Mouse (Mus musculus) hindbrain, postnatal 0 days (tissue): Measurements from ENCODE around the gene Pla2g4b. TPM values are rescaled to one million over a fixed set of nuclear protein-coding genes. Genes with fewer than 3 reads are reported as not detected.

Experiments used
- ATAC-seq: fragments of 200-750 bp; cut with Nextera tagmentation; 2 replicates; pipeline ENCODE4 v1.8.0; 2017; ENCODE audit warnings: mild to moderate bottlenecking, moderate TSS enrichment, moderate library complexity
- DNase-seq: peaks from one replicate; pipeline ENCODE4 v3.0.0-alpha.2; 2015; ENCODE audit warnings: low spot score
- H3K27ac ChIP-seq: fragments of 300-500 bp; sonication (generic); 2 replicates; pipeline ENCODE4 v1.5.1; 2014; ENCODE audit warnings: mild to moderate bottlenecking
- H3K27me3 ChIP-seq: fragments of 300-500 bp; sonication (generic); 2 replicates; pipeline ENCODE4 v1.6.1; 2014; ENCODE audit warnings: low read length, mixed read lengths; ENCODE audit not compliant: insufficient read depth
- H3K36me3 ChIP-seq: fragments of 300-500 bp; sonication (generic); 2 replicates; pipeline ENCODE4 v1.6.1; 2014; ENCODE audit warnings: low read length, mixed read lengths; ENCODE audit not compliant: insufficient read depth
- H3K4me1 ChIP-seq: fragments of 300-500 bp; sonication (generic); 2 replicates; pipeline ENCODE4 v1.6.1; 2014; ENCODE audit warnings: antibody characterized with exemption, low read length, mixed read lengths; ENCODE audit not compliant: insufficient read depth
- H3K4me2 ChIP-seq: fragments of 300-500 bp; sonication (generic); 2 replicates; pipeline ENCODE4 v1.6.1; 2014; ENCODE audit warnings: low read depth, mild to moderate bottlenecking, low read length, moderate library complexity, mixed read lengths
- H3K4me3 ChIP-seq: fragments of 300-500 bp; sonication (generic); 2 replicates; pipeline ENCODE4 v1.5.1; 2014; ENCODE audit warnings: low read length
- H3K9ac ChIP-seq: fragments of 300-500 bp; sonication (generic); replicated peaks from 2 replicates; pipeline ENCODE4 v1.6.1; 2014; ENCODE audit warnings: mild to moderate bottlenecking, low read length, moderate library complexity, mixed read lengths
- H3K9me3 ChIP-seq: fragments of 300-500 bp; sonication (generic); 2 replicates; pipeline ENCODE4 v1.6.1; 2016; ENCODE audit warnings: low read length, mixed read lengths
- CTCF ChIP-seq: IDR thresholded peaks from 2 replicates; pipeline ENCODE4 v1.5.1; 2016; ENCODE audit warnings: antibody characterized with exemption, control low read depth, low read depth
- WGBS: fragments of 180-500 bp; shearing (Covaris S2); extraction: QIAGEN DNeasy Blood & Tissue Kit; methylation state at CpG from one replicate; pipeline ENCODE4 v1.1.7; 2014; 5-methylcytosine and 5-hydroxymethylcytosine counted together
- polyA plus RNA-seq: library from polyadenylated mRNA; unstranded; fragments of >200 nt; fragmentation: Nextera tagmentation; extraction: Ambion mirVana; gene quantifications from 2 replicates; pipeline ENCODE4 v1.2.1, GENCODE M21; 2015
- total RNA-seq: library from RNA; depleted of rRNA; stranded (reverse); fragments of >200 nt; gene quantifications from 2 replicates; pipeline ENCODE4 v1.2.3, GENCODE M21; 2014

Gene Pla2g4b
- total and polyA plus RNA-seq, 2 experiments from 2014 or later = 0.30 to 12.3 TPM

DNA sequence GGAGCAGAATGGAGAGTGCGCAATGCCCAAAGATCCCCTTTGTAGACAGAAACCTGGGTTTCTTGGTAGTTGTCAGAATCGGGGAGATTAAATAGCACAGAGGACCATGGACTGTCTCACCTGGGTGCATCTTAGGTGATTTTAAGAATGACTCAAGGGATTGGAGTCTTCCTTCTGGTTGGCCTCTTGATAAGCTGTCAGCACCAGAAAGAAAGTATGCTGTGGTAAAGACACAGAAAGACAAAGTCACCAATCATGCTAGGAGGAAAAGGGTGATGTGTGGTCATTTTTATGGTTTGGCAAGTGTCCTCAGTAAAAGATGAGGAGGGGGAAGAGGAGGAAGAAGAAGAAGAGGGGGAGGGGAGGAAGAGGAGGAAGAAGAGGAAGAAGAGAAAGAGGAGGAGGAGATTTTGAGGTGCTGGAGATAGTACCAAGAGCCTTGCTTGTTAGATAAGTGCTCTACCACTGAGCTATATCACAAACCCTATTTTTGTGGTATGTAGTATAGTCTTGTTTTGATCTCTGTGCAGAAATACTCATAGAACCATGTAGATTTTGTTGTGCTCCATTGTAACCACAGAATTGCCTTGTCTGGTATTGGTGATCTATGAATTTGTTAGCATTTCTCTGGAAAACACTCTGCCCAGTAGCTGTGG is 19.3 kb upstream of the Pla2g4b start:
- H3K9me3 ChIP-seq = no peaks in the 10 kb centered on the region
- H3K4me3 ChIP-seq = no peak overlapping the region
- no peak for TF ChIP-seq CTCF
- H3K9ac ChIP-seq = no peak overlapping the region
- ATAC-seq = no peak
- no peaks in the 10 kb centered on the region for H3K4me1 ChIP-seq
- no peak overlapping the region for H3K4me2 ChIP-seq
- H3K27ac ChIP-seq = no peak overlapping the region
- no peaks in the 10 kb centered on the region for H3K27me3 ChIP-seq
- DNase-seq = no peak
- WGBS = 95% methylated on average over 2 of the region's 2 CpGs
- H3K36me3 ChIP-seq = peaks cover 54% of the 10 kb centered on the region

DNA sequence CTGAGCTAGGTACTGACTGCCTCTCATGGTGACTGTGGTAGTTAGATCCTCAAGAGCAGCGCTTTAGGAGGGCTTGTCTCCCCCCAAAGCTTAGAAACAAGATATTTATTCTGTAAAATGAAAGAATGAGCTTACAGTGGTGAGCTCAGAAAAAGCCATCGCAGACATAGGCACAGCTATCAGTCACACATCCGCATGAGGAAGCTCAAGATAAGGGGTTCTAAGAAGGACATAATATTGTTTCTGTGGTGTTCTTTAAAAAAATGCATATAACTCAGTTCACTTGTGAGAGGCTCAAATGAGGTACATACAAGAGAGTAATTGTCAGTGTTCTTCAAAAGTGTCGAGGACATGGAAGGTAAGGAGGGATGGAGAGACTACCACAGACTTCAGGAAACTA is 17.3 kb upstream of the Pla2g4b start:
- no peak for TF ChIP-seq CTCF
- Histone ChIP-seq H3K4me3 (no peak overlapping the region), H3K9ac (no peak overlapping the region), H3K27me3 (no peaks in the 10 kb centered on the region), H3K4me1 (no peaks in the 10 kb centered on the region), H3K27ac (no peak overlapping the region), H3K36me3 (peaks cover 72% of the 10 kb centered on the region), H3K4me2 (no peak overlapping the region), H3K9me3 (no peaks in the 10 kb centered on the region)
- no peak for DNase-seq
- WGBS = 91% methylated on average over 4 of the region's 4 CpGs
- no peak for ATAC-seq

DNA sequence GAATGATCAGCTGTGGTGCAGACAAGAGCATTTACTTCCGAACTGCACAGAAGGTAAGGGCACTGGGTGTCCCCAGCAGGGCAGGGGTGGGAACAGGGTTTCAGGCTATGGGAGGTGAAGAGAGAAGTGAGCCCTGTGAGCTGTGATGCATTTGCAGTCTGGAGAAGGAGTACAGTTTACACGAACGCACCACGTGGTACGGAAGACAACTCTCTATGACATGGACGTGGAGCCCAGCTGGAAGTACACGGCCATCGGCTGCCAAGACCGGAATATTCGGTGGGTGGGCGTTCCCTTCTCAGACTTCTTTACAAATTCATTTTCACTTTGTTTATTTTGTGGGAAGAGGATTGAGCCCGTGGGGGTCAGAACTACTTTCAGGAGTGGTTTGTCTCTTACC is 15.6 kb upstream of the Pla2g4b start:
- Histone ChIP-seq H3K4me3 (no peak overlapping the region), H3K27ac (no peak overlapping the region), H3K27me3 (no peaks in the 10 kb centered on the region), H3K4me1 (no peaks in the 10 kb centered on the region), H3K36me3 (peaks cover 88% of the 10 kb centered on the region), H3K4me2 (no peak overlapping the region), H3K9ac (no peak overlapping the region), H3K9me3 (no peaks in the 10 kb centered on the region)
- whole genome bisulfite sequencing = 88% methylated on average over 12 of the region's 12 CpGs
- DNase-seq = no peak
- no peak for ATAC-seq
- TF ChIP-seq CTCF = no peak

DNA sequence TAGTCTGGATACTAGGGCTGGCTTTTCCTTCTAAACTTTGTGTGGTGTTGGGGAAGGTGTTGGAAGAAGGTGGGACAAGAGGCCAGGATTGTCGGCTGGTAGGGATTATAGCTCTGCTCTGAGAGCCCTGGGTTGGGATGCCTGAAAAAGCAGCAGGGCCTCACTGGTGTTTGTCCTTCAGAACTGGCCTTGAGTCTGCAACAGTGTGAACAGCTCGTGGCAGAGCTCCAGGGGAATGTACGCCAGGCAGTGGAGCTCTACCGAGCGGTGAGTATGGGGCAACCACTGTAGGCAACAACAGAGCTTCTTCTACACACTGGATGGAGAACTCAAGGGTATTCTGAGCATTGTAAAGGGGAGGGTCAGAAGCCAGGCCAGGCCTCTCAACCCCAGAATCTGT is 8.9 kb upstream of the Pla2g4b start:
- H3K36me3 ChIP-seq = peaks cover 62% of the 10 kb centered on the region
- H3K9ac ChIP-seq = no peak overlapping the region
- H3K4me3 ChIP-seq = no peak overlapping the region
- no peak for ATAC-seq
- no peak overlapping the region for H3K27ac ChIP-seq
- DNase-seq = no peak
- no peak overlapping the region for H3K4me2 ChIP-seq
- 88% methylated on average over 5 of the region's 5 CpGs for WGBS
- H3K4me1 ChIP-seq = peaks cover 10% of the 10 kb centered on the region; the same call in 1 of the 2 replicates
- no peaks in the 10 kb centered on the region for H3K9me3 ChIP-seq
- no peak for TF ChIP-seq CTCF
- H3K27me3 ChIP-seq = no peaks in the 10 kb centered on the region

DNA sequence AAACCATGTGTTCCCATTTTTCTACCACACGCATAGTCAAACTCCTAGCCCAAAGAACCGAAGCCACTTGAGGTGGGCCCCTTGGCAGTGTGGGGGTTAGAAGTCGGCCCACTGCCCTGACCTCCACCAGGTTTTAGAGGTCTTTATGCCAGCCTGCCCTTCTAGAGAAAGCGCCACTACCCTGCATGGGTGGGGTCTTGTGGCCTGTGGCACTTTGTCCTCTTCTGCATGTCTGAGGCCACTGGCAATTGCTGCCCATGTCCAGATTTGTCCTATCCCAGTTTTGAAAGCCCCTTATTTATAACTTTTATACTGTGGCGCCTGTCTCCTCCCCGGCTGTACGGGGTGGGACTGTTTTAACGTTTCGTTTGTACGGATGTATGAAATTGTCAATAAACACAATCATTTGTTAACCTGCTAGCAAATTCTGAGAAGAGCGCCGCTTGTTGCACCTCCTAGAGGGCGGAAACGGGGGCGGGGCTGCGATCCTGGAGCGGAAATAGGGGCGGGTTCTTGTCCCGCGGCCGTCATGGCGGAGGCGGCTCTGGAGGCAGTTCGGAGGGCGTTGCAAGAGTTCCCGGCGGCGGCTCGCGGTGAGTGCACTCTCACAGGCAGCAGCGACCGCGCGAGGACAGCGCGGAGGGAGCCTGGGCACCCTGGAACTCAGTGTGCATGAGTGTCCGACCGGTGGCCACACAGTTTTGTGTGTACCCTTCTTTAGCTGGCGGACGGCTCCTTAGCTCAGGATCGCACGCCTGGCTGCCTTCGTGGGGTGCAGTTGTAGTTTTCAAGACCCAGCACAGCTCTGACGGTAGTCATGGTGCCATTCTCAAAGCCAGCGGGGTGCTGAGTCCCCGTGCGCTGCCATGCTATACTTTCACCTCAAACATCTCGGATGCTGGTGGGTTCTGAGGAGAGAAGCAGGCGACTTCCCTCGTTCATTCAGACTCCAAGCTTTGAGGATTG is 6.0 kb upstream of the Pla2g4b start, which contains the start of the genes Jmjd7 and Gm28042:
Jmjd7 (plus strand) TSS at position 500 of the 966 bp plus-strand sequence.
Gm28042 (plus strand) TSS at position 510 of the 966 bp plus-strand sequence.
- H3K36me3 ChIP-seq = peaks cover 37% of the 10 kb centered on the region
- H3K27ac ChIP-seq = peak within 1 kb of the TSS; percentile 88
- H3K4me1 ChIP-seq = peaks cover 10% of the 10 kb centered on the region; the same call in 1 of the 2 replicates
- peak; percentile 92 for DNase-seq
- peak within 1 kb of the TSS; percentile 67 for H3K4me3 ChIP-seq
- no peaks in the 10 kb centered on the region for H3K27me3 ChIP-seq
- H3K9me3 ChIP-seq = no peaks in the 10 kb centered on the region
- TF ChIP-seq CTCF = peak; percentile 40
- peak within 1 kb of the TSS; percentile 67 for H3K4me2 ChIP-seq
- ATAC-seq = peak; percentile 88
- H3K9ac ChIP-seq = peak within 1 kb of the TSS; percentile 77
- 5% methylated on average over 49 of the region's 50 CpGs for WGBS

DNA sequence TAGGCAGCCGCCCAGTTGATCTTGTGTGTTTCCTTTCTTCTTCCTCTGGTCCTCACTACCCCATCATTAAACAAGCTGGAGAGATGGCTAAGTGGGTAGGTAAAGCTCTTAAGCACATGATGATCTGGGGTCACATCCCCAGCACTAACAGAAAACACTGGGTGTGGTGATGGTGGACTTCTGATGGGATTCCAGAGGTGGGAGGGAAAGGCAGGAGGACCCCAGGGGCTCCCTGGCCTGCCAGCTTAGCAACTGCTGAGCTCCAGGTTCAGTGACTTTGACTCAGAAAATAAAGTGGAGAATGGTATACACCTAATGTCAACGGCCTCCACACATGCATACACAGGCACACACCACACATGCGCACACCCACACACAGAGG is 5.3 kb upstream of the Pla2g4b start:
- peak overlapping the region; percentile 67 for H3K4me3 ChIP-seq
- H3K36me3 ChIP-seq = peaks cover 30% of the 10 kb centered on the region
- H3K27me3 ChIP-seq = no peaks in the 10 kb centered on the region
- peak overlapping the region; percentile 88 for H3K27ac ChIP-seq
- peak overlapping the region; percentile 77 for H3K9ac ChIP-seq
- TF ChIP-seq CTCF = no peak
- H3K4me2 ChIP-seq = peak overlapping the region; percentile 67
- DNase-seq = peak; percentile 18
- ATAC-seq = 0 out of 2 replicates have a peak, but pooled peaks have one; percentile 10
- H3K9me3 ChIP-seq = no peaks in the 10 kb centered on the region
- WGBS = 33% methylated on average over 3 of the region's 3 CpGs
- H3K4me1 ChIP-seq = peaks cover 10% of the 10 kb centered on the region; the same call in 1 of the 2 replicates
